Mouse (Mus musculus) leukemia stem cell, adult 10-12 weeks (primary cell): ENCODE data around the gene Tex13a. TPM values are rescaled to one million over a fixed set of nuclear protein-coding genes. Genes with fewer than 3 reads are reported as not detected.

Source experiments
- polyA plus RNA-seq: library from polyadenylated mRNA; stranded (reverse); fragments of >175 nt; gene quantifications from 2 replicates; pipeline ENCODE4 v1.2.3, GENCODE M21; 2012; ENCODE audit warnings: low replicate concordance

Gene Tex13a
- not detected in 2 replicates for polyA plus RNA-seq

DNA sequence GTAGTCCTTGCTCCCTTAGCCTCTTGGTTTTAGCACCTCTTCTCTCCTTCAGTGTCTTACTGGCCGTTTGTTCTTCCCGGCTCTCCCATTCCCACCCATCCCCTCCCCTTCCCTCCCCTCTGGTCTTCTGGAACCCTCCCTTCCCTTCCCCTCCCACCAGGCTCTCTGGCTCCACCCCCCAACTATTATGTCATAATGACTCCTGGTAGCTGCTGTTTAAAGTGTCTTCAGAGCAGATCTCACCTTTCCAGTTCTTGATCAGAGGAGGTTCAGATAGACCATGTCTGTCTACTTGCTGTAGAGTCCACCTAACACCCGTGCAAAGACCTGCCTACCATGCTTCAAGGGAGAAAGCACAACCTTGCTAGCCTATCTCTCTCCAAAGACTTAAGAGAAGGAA lies at the start of gene Tex13a:
Gene Tex13a, minus strand, starts transcription at position 101 of the 400 bp plus-strand sequence.

